Mouse (Mus musculus): ENCODE data around the gene Setdb1. TPM values are rescaled to one million over a fixed set of nuclear protein-coding genes. Genes with fewer than 3 reads are reported as not detected.

The Setdb1 gene
- total and polyA plus RNA-seq, 3 experiments: 33.7 to 49.5 (median 43.2) TPM

DNA sequence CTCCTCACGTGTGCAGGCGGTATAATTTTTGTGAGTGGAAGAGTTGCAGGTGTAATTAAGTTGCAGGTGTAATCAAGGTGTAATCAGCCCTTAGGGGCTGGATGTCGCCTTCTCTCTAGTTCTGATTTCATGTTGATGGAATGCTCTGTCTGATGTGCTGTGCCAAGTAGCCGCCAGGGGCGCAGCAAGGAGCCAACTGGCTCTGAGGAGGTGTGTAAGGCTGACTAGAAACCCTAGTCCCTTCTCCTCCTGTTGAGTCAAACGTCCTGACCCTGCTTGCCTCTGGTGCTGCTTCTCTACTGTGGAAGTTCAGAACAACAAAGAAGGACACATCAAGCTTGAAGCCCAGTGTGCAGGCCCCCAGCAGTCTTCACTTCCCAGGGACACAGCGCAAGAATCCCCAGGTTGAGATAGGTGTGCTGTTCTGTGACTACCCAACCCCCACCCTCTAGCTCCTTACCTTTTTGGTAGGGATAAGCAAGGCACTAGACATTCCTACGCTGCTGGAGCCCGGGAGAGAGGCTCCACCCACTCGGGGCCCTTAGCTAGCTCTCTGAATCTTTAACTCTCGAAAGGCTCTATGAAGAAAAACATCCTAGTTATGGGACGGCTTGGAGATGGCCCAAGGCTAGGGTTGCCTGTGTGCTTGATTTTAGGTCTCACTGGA is 39.5 kb downstream of the Setdb1 start:
- in situ Hi-C loops (cut with MboI; ENCODE audit: low pct_ligation_motif_present, low pct_unique_long_range_greater_than_20kb, low sequenced_read_pairs) (loop anchor here (5.0 kb wide), 1 partner anchor 35 kb away; no protein-coding TSS in a partner anchor), dilution Hi-C loops (cut with MboI; ENCODE audit: extremely low pct_ligation_motif_present, extremely low pct_unique_long_range_greater_than_20kb, low sequenced_read_pairs) (no loop called here)
- H3K9ac ChIP-seq (ENCODE audit: insufficient read depth, low read depth): 0 out of 2 replicates have a peak overlapping the region, but pooled peaks have one; percentile 1
- no peak overlapping the region for H3K4me3 ChIP-seq (replicated peaks in 1 of 3; ENCODE audit: low read depth in 2 of 3, low read length in 2 of 3, poor library complexity in 1 of 3)
- no peaks in the 10 kb centered on the region for H3K27me3 ChIP-seq (replicated peaks)
- peak; percentile 69 for DNase-seq (ENCODE audit: extremely low read depth)
- peaks cover 19 to 43% of the 10 kb centered on the region in 2 experiments for H3K4me1 ChIP-seq (ENCODE audit: control insufficient read depth in 1 of 2, insufficient read depth in 2 of 2)
- peak overlapping the region; percentile 73 for H3K4me2 ChIP-seq (ENCODE audit: insufficient read depth, low read depth, poor library complexity, severe bottlenecking)
- TF ChIP-seq SMC3 (IDR thresholded peaks at IDR 0.05; ENCODE audit: low read depth, low read length): no peak
- TF ChIP-seq NELFE (IDR thresholded peaks at IDR 0.05; ENCODE audit: low read depth, low read length): no peak
- TF ChIP-seq POLR2AphosphoS2 (IDR thresholded peaks at IDR 0.05; ENCODE audit: low read depth, low read length): no peak
- no peak for TF ChIP-seq IRF4 (IDR thresholded peaks at IDR 0.05; ENCODE audit: low read depth, low read length)
- no peak for TF ChIP-seq TBP (conservative IDR thresholded peaks at IDR 0.05; ENCODE audit: low read depth, low read length)
- no peak for TF ChIP-seq ZMIZ1 (IDR thresholded peaks at IDR 0.05; ENCODE audit: low read depth, low read length)
- no peak for TF ChIP-seq MAZ (IDR thresholded peaks at IDR 0.05; ENCODE audit: low read depth, low read length)
- TF ChIP-seq EP300 (IDR thresholded peaks at IDR 0.05; ENCODE audit: low read length): no peak
- TF ChIP-seq MXI1 (IDR thresholded peaks at IDR 0.05; ENCODE audit: low read depth, low read length): no peak
- peak; percentile 13 for TF ChIP-seq RAD21 (IDR thresholded peaks at IDR 0.05; ENCODE audit: low read depth, low read length)
- peak; percentile 76 to 77 for TF ChIP-seq CTCF (conservative IDR thresholded peaks at IDR 0.05 in 1 of 2, IDR thresholded peaks at IDR 0.05 in 1 of 2; ENCODE audit: low read depth in 2 of 2, low read length in 2 of 2)
- no peak for TF ChIP-seq SIN3A (IDR thresholded peaks at IDR 0.05; ENCODE audit: low read length)
- no peak for TF ChIP-seq TCF12 (IDR thresholded peaks at IDR 0.05; ENCODE audit: low read depth, low read length)
- TF ChIP-seq NRF1 (IDR thresholded peaks at IDR 0.05; ENCODE audit: low read depth, low read length): no peak
- TF ChIP-seq USF2 (conservative IDR thresholded peaks at IDR 0.05; ENCODE audit: low read depth, low read length): no peak
- no peak for TF ChIP-seq ELF1 (IDR thresholded peaks at IDR 0.05; ENCODE audit: low read depth, low read length)
- H3K9me3 ChIP-seq (replicated peaks; ENCODE audit: low read length): no peaks in the 10 kb centered on the region
- H3K79me2 ChIP-seq (replicated peaks; ENCODE audit: control insufficient read depth, extremely low read depth, insufficient read depth, poor library complexity, severe bottlenecking): peaks cover 46% of the 10 kb centered on the region
- H3K36me3 ChIP-seq (replicated peaks in 1 of 2; ENCODE audit: control insufficient read depth in 1 of 2, insufficient read depth in 1 of 2, low read length in 1 of 2): peaks cover 32 to 49% of the 10 kb centered on the region in 2 experiments
- no peak overlapping the region for H3K27ac ChIP-seq (ENCODE audit: insufficient read depth, low read depth)

DNA sequence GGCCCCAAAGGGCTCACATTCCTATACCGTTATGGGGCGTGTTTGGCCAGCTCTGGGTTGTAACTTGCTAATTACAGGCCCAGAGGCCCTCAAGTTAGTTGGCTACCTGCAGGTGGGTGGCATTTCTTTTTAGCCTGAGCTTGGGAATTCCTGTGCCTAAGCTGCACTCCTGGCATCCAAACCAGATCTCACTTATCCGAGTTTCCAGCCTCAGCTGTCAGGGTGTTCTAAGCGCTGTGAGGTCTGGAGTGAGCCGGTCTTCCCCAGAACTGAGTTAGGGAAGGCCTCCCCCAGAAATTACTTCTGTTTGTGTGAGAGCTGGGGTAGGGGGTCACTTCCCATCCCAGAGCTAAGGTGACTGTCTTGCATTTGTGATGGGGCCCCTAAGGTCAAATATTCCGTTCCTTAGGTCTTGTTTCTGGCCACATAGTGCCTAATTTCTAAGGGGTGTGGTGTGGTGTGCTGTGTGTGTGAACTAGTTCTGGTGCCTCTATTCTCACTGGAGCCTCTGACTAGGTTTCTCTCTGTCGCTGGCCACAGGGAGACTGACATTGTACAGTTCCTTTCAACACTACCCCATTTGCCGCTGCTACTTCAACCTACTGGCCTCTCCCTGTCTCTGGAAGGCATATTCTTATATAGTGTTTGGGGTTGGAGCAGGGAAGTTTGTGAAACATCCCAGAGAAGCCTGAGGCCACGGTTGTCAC is 41.0 kb downstream of the Setdb1 start:
- DNase-seq (ENCODE audit: extremely low read depth): no peak
- Histone ChIP-seq H3K4me2 (ENCODE audit: insufficient read depth, low read depth, poor library complexity, severe bottlenecking) (peak overlapping the region; percentile 100), H3K4me1 (ENCODE audit: control insufficient read depth in 1 of 2, insufficient read depth in 2 of 2) (peaks cover 24 to 55% of the 10 kb centered on the region in 2 experiments), H3K36me3 (replicated peaks in 1 of 2; ENCODE audit: control insufficient read depth in 1 of 2, insufficient read depth in 1 of 2, low read length in 1 of 2) (peaks cover 17 to 33% of the 10 kb centered on the region in 2 experiments), H3K79me2 (replicated peaks; ENCODE audit: control insufficient read depth, extremely low read depth, insufficient read depth, poor library complexity, severe bottlenecking) (peaks cover 46% of the 10 kb centered on the region), H3K4me3 (replicated peaks in 1 of 3; ENCODE audit: low read depth in 2 of 3, low read length in 2 of 3, poor library complexity in 1 of 3) (peak overlapping the region; percentile 79 to 85 (median 83)), H3K27me3 (replicated peaks) (no peaks in the 10 kb centered on the region), H3K27ac (ENCODE audit: insufficient read depth, low read depth) (peak overlapping the region; percentile 34), H3K9ac (ENCODE audit: insufficient read depth, low read depth) (peak overlapping the region; percentile 97), H3K9me3 (replicated peaks; ENCODE audit: low read length) (no peaks in the 10 kb centered on the region)
- in situ Hi-C loops (cut with MboI; ENCODE audit: low pct_ligation_motif_present, low pct_unique_long_range_greater_than_20kb, low sequenced_read_pairs) (loop anchor here (5.0 kb wide), 1 partner anchor 36 kb away; no protein-coding TSS in a partner anchor), dilution Hi-C loops (cut with MboI; ENCODE audit: extremely low pct_ligation_motif_present, extremely low pct_unique_long_range_greater_than_20kb, low sequenced_read_pairs) (no loop called here)
- TF ChIP-seq NELFE (IDR thresholded peaks at IDR 0.05; ENCODE audit: low read depth, low read length) (no peak), POLR2A (IDR thresholded peaks at IDR 0.05; ENCODE audit: low read depth, low read length) (no peak), ZC3H11A (IDR thresholded peaks at IDR 0.05; ENCODE audit: low read depth, low read length) (no peak), CHD1 (IDR thresholded peaks at IDR 0.05; ENCODE audit: low read depth, low read length) (no peak), MAFK (IDR thresholded peaks at IDR 0.05; ENCODE audit: insufficient replicate concordance, low read length) (no peak), ZKSCAN1 (IDR thresholded peaks at IDR 0.05; ENCODE audit: borderline replicate concordance, low read depth, low read length) (no peak), TBP (conservative IDR thresholded peaks at IDR 0.05; ENCODE audit: low read depth, low read length) (no peak)
